Mouse (Mus musculus) lung, embryonic 16.5 days (tissue): ENCODE results near the gene Gcgr. TPM values are rescaled to one million over a fixed set of nuclear protein-coding genes. Genes with fewer than 3 reads are reported as not detected.

Experiments
- ATAC-seq: fragments of 200-750 bp; cut with Nextera tagmentation; 2 replicates; pipeline ENCODE4 v1.8.0; 2017; ENCODE audit warnings: low read depth, mild to moderate bottlenecking, moderate library complexity
- H3K27ac ChIP-seq: fragments of 300-500 bp; sonication (generic); 2 replicates; pipeline ENCODE4 v1.5.1; 2014; ENCODE audit warnings: mild to moderate bottlenecking, control low read depth, low read length
- H3K27me3 ChIP-seq: fragments of 300-500 bp; sonication (generic); 2 replicates; pipeline ENCODE4 v1.6.1; 2014; ENCODE audit warnings: low read depth, low read length, mixed read lengths; ENCODE audit not compliant: control insufficient read depth, insufficient read depth
- H3K36me3 ChIP-seq: fragments of 300-500 bp; sonication (generic); 2 replicates; pipeline ENCODE4 v1.6.1; 2014; ENCODE audit warnings: low read length; ENCODE audit not compliant: control insufficient read depth, insufficient read depth
- H3K4me1 ChIP-seq: fragments of 300-500 bp; sonication (generic); replicated peaks from 2 replicates; pipeline ENCODE4 v1.6.1; 2014; ENCODE audit warnings: low read length, mixed read lengths; ENCODE audit not compliant: control insufficient read depth, insufficient read depth
- H3K4me2 ChIP-seq: fragments of 300-500 bp; sonication (generic); 2 replicates; pipeline ENCODE4 v1.6.1; 2014; ENCODE audit warnings: low read depth, low read length, control low read depth
- H3K4me3 ChIP-seq: fragments of 300-500 bp; sonication (generic); 2 replicates; pipeline ENCODE4 v1.5.1; 2014; ENCODE audit warnings: mild to moderate bottlenecking, low read length, control low read depth
- H3K9ac ChIP-seq: fragments of 300-500 bp; sonication (generic); 2 replicates; pipeline ENCODE4 v1.6.1; 2014; ENCODE audit warnings: low read length, control low read depth
- H3K9me3 ChIP-seq: fragments of 300-500 bp; sonication (generic); 2 replicates; pipeline ENCODE4 v1.6.1; 2016; ENCODE audit warnings: low read length; ENCODE audit not compliant: control insufficient read depth
- WGBS: fragments of 180-500 bp; shearing (Covaris S2); extraction: QIAGEN DNeasy Blood & Tissue Kit; methylation state at CpG from one replicate; pipeline ENCODE4 v1.1.7; 2014; 5-methylcytosine and 5-hydroxymethylcytosine counted together
- polyA plus RNA-seq: library from polyadenylated mRNA; unstranded; fragments of >200 nt; fragmentation: Nextera tagmentation; extraction: Ambion mirVana; gene quantifications from 2 replicates; pipeline ENCODE4 v1.2.1, GENCODE M21; 2015

The Gcgr gene
- polyA plus RNA-seq, 1 experiment from 2014 or later, result 1.4 TPM

- 18% methylated on average over 10 of the region's 10 CpGs for WGBS
Measured at GRCm38 (mm10) chr11:120539285-120540014, 9.0 kb downstream of the Gcgr start.

GRCm38 (mm10) chr11:120541907-120542306 lies 11.4 kb downstream of the Gcgr start:
- H3K9me3 ChIP-seq, result no peaks in the 10 kb centered on the region
- WGBS, result 38% methylated on average over 4 of the region's 4 CpGs
- peaks cover 22% of the 10 kb centered on the region for H3K36me3 ChIP-seq
- no peaks in the 10 kb centered on the region for H3K27me3 ChIP-seq
- no peak overlapping the region for H3K9ac ChIP-seq
- no peak overlapping the region for H3K4me2 ChIP-seq
- H3K4me3 ChIP-seq, result no peak overlapping the region
- ATAC-seq, result no peak
- peaks cover 28% of the 10 kb centered on the region for H3K4me1 ChIP-seq
- H3K27ac ChIP-seq, result no peak overlapping the region

More at GRCm38 (mm10) chr11:120539285-120540014, 9.0 kb downstream of the Gcgr start:
- H3K4me1 ChIP-seq, result peaks cover 25% of the 10 kb centered on the region
- no peak overlapping the region for H3K4me3 ChIP-seq
- peaks cover 17% of the 10 kb centered on the region for H3K36me3 ChIP-seq
- ATAC-seq, result peak; percentile 82
- H3K27me3 ChIP-seq, result no peaks in the 10 kb centered on the region
- H3K9ac ChIP-seq, result peak overlapping the region; percentile 48; the same call in 1 of the 2 replicates
- H3K9me3 ChIP-seq, result no peaks in the 10 kb centered on the region
- H3K4me2 ChIP-seq, result peak overlapping the region; percentile 17; the same call in 1 of the 2 replicates
- peak overlapping the region; percentile 82 for H3K27ac ChIP-seq

GRCm38 (mm10) chr11:120542376-120542775 lies 11.9 kb downstream of the Gcgr start:
- H3K4me3 ChIP-seq, result no peak overlapping the region
- no peak for ATAC-seq
- H3K9ac ChIP-seq, result no peak overlapping the region
- no peak overlapping the region for H3K4me2 ChIP-seq
- 82% methylated on average over 6 of the region's 6 CpGs for WGBS
- H3K9me3 ChIP-seq, result no peaks in the 10 kb centered on the region
- peaks cover 22% of the 10 kb centered on the region for H3K36me3 ChIP-seq
- peaks cover 30% of the 10 kb centered on the region for H3K4me1 ChIP-seq
- no peaks in the 10 kb centered on the region for H3K27me3 ChIP-seq
- no peak overlapping the region for H3K27ac ChIP-seq

GRCm38 (mm10) chr11:120545964-120546363 lies 15.5 kb downstream of the Gcgr start:
- no peak overlapping the region for H3K4me3 ChIP-seq
- H3K27ac ChIP-seq, result no peak overlapping the region
- no peaks in the 10 kb centered on the region for H3K9me3 ChIP-seq
- no peaks in the 10 kb centered on the region for H3K27me3 ChIP-seq
- no peak overlapping the region for H3K9ac ChIP-seq
- no peak for ATAC-seq
- 94% methylated on average over 3 of the region's 3 CpGs for WGBS
- H3K4me2 ChIP-seq, result no peak overlapping the region
- H3K36me3 ChIP-seq, result peaks cover 22% of the 10 kb centered on the region
- H3K4me1 ChIP-seq, result peaks cover 24% of the 10 kb centered on the region

GRCm38 (mm10) chr11:120547469-120547868 lies 17.0 kb downstream of the Gcgr start:
- 49% methylated on average over 2 of the region's 2 CpGs for WGBS
- no peak overlapping the region for H3K4me3 ChIP-seq
- H3K4me1 ChIP-seq, result peaks cover 24% of the 10 kb centered on the region
- no peak overlapping the region for H3K4me2 ChIP-seq
- no peak overlapping the region for H3K27ac ChIP-seq
- H3K27me3 ChIP-seq, result no peaks in the 10 kb centered on the region
- peaks cover 20% of the 10 kb centered on the region for H3K36me3 ChIP-seq
- H3K9ac ChIP-seq, result no peak overlapping the region
- no peak for ATAC-seq
- H3K9me3 ChIP-seq, result no peaks in the 10 kb centered on the region

- no peak for ATAC-seq
- H3K9me3 ChIP-seq, result no peaks in the 10 kb centered on the region
- H3K9ac ChIP-seq, result peak overlapping the region; percentile 97
- H3K4me1 ChIP-seq, result peaks cover 24% of the 10 kb centered on the region
- 88% methylated on average over 3 of the region's 3 CpGs for WGBS
- peak overlapping the region; percentile 95 for H3K4me2 ChIP-seq
- no peak overlapping the region for H3K27ac ChIP-seq
- peak overlapping the region; percentile 93 for H3K4me3 ChIP-seq
- H3K27me3 ChIP-seq, result no peaks in the 10 kb centered on the region
- H3K36me3 ChIP-seq, result peaks cover 13% of the 10 kb centered on the region
Measured at GRCm38 (mm10) chr11:120548214-120548613, 17.7 kb downstream of the Gcgr start.

GRCm38 (mm10) chr11:120548786-120549167 lies 18.3 kb downstream of the Gcgr start:
- H3K27ac ChIP-seq, result peak overlapping the region; percentile 96
- peak overlapping the region; percentile 93 for H3K4me3 ChIP-seq
- peak overlapping the region; percentile 95 for H3K4me2 ChIP-seq
- H3K4me1 ChIP-seq, result peaks cover 24% of the 10 kb centered on the region
- peak overlapping the region; percentile 97 for H3K9ac ChIP-seq
- no peaks in the 10 kb centered on the region for H3K27me3 ChIP-seq
- H3K9me3 ChIP-seq, result no peaks in the 10 kb centered on the region
- ATAC-seq, result no peak
- 11% methylated on average over 7 of the region's 7 CpGs for WGBS
- H3K36me3 ChIP-seq, result peaks cover 9% of the 10 kb centered on the region

- peak within 1 kb of the TSS; percentile 95 for H3K4me2 ChIP-seq
- peak within 1 kb of the TSS; percentile 96 for H3K27ac ChIP-seq
- H3K4me1 ChIP-seq, result peaks cover 24% of the 10 kb centered on the region
- peak; percentile 92 for ATAC-seq
- under 1% methylated on average over 63 of the region's 87 CpGs for WGBS
- H3K27me3 ChIP-seq, result no peaks in the 10 kb centered on the region
- peak within 1 kb of the TSS; percentile 97 for H3K9ac ChIP-seq
- H3K9me3 ChIP-seq, result no peaks in the 10 kb centered on the region
- H3K36me3 ChIP-seq, result peaks cover 5% of the 10 kb centered on the region
- H3K4me3 ChIP-seq, result peak within 1 kb of the TSS; percentile 93
Measured at GRCm38 (mm10) chr11:120549168-120549945, 18.9 kb downstream of the Gcgr start, which contains the start of gene Mcrip1. TSS of gene Mcrip1 (minus strand) at chr11:120549727.
